Mouse (Mus musculus) testis, adult 2 months (tissue): ENCODE results near the gene Sh3pxd2a.

Experiments used
- CTCF ChIP-seq: fragments of 200-500 bp; IDR thresholded peaks from 2 replicates; pipeline ENCODE4 v1.5.1; 2012; ENCODE audit warnings: low read depth, mild to moderate bottlenecking, inconsistent platforms, low read length, moderate library complexity; ENCODE audit not compliant: control insufficient read depth, insufficient read depth, insufficient replicate concordance
- POLR2A ChIP-seq: fragments of 200-500 bp; IDR thresholded peaks from 2 replicates; pipeline ENCODE4 v1.6.1; 2012; ENCODE audit warnings: low read depth, mild to moderate bottlenecking, inconsistent platforms, low read length, moderate library complexity; ENCODE audit not compliant: control insufficient read depth

- TF ChIP-seq CTCF (no peak; the same call in 1 of the 2 replicates), POLR2A (no peak)
Measured at GRCm38 (mm10) chr19:47507128-47508121, 43.2 kb upstream of the Sh3pxd2a start.
